Mouse (Mus musculus) c-Kit-positive CD71-positive TER-119-positive erythroid progenitor cells, embryonic 14.5 days (primary cell): ENCODE results near the gene Galnt16.
A peak's percentile ranks its signal among the peaks of the same experiment; 100 is the strongest.

Source experiments
- DNase-seq: peaks from one replicate; pipeline ENCODE4 v3.0.0-alpha.2; 2013; ENCODE audit warnings: low spot score

The Galnt16 gene

GRCm38 (mm10) chr12:80531585-80531984, 13.5 kb downstream of the Galnt16 start:
- DNase-seq, result peak; percentile 15

GRCm38 (mm10) chr12:80533876-80534275, 15.8 kb downstream of the Galnt16 start:
- DNase-seq, result no peak

GRCm38 (mm10) chr12:80537313-80537712, 19.2 kb downstream of the Galnt16 start:
- DNase-seq, result no peak

GRCm38 (mm10) chr12:80538311-80538710, 20.2 kb downstream of the Galnt16 start:
- no peak for DNase-seq

GRCm38 (mm10) chr12:80545310-80545709, 27.2 kb downstream of the Galnt16 start:
- no peak for DNase-seq

GRCm38 (mm10) chr12:80549646-80550045, 31.6 kb downstream of the Galnt16 start:
- DNase-seq, result no peak

- DNase-seq, result no peak
These were observed 35.1 kb downstream of the Galnt16 start for GRCm38 (mm10) chr12:80553157-80553556.

- DNase-seq, result no peak
These were observed 36.2 kb downstream of the Galnt16 start for GRCm38 (mm10) chr12:80554312-80554711.

- no peak for DNase-seq
These were observed 43.8 kb downstream of the Galnt16 start for GRCm38 (mm10) chr12:80561904-80562303.

GRCm38 (mm10) chr12:80562793-80563192, 44.7 kb downstream of the Galnt16 start:
- DNase-seq, result no peak

- no peak for DNase-seq
These were observed 46.9 kb downstream of the Galnt16 start for GRCm38 (mm10) chr12:80564990-80565389.

- no peak for DNase-seq
These were observed 47.7 kb downstream of the Galnt16 start for GRCm38 (mm10) chr12:80565793-80566192.

GRCm38 (mm10) chr12:80566502-80566901, 48.4 kb downstream of the Galnt16 start:
- no peak for DNase-seq

GRCm38 (mm10) chr12:80567375-80567774, 49.3 kb downstream of the Galnt16 start:
- DNase-seq, result no peak

- no peak for DNase-seq
These were observed 51.5 kb downstream of the Galnt16 start for GRCm38 (mm10) chr12:80569561-80569960.

- no peak for DNase-seq
These were observed 56.2 kb downstream of the Galnt16 start for GRCm38 (mm10) chr12:80574318-80574717.

GRCm38 (mm10) chr12:80574825-80575371, 56.8 kb downstream of the Galnt16 start:
- no peak for DNase-seq

GRCm38 (mm10) chr12:80577049-80577448, 59.0 kb downstream of the Galnt16 start:
- no peak for DNase-seq

- DNase-seq, result no peak
These were observed 63.3 kb downstream of the Galnt16 start for GRCm38 (mm10) chr12:80581357-80581756.

- no peak for DNase-seq
These were observed 66.9 kb downstream of the Galnt16 start for GRCm38 (mm10) chr12:80584973-80585372.

GRCm38 (mm10) chr12:80594141-80594540, 76.1 kb downstream of the Galnt16 start:
- no peak for DNase-seq

GRCm38 (mm10) chr12:80594781-80595180, 76.7 kb downstream of the Galnt16 start:
- no peak for DNase-seq

- peak; percentile 31 for DNase-seq
These were observed 77.5 kb downstream of the Galnt16 start for GRCm38 (mm10) chr12:80595566-80595965.

GRCm38 (mm10) chr12:80595968-80596367, 77.9 kb downstream of the Galnt16 start:
- DNase-seq, result no peak

- DNase-seq, result no peak
These were observed 80.2 kb downstream of the Galnt16 start for GRCm38 (mm10) chr12:80598236-80598635.
